Mouse (Mus musculus): ENCODE measurements around the gene Hpse. TPM values are rescaled to one million over a fixed set of nuclear protein-coding genes. Genes with fewer than 3 reads are reported as not detected.

Gene Hpse
- total and polyA plus RNA-seq, 2 experiments: 1.7 to 4.1 TPM

- TF ChIP-seq POLR2A (IDR thresholded peaks at IDR 0.05; ENCODE audit: extremely low read depth, insufficient read depth, low read length) (no peak), CTCF (IDR thresholded peaks at IDR 0.05; ENCODE audit: low read depth, low read length) (no peak)
- no peaks in the 10 kb centered on the region for H3K79me2 ChIP-seq (ENCODE audit: control insufficient read depth, insufficient read depth, low read length)
- H3K9ac ChIP-seq (ENCODE audit: low read depth, low read length): no peak overlapping the region
- H3K27ac ChIP-seq (replicated peaks; ENCODE audit: insufficient read depth, low read depth, low read length): no peak overlapping the region
- H3K36me3 ChIP-seq (ENCODE audit: control insufficient read depth, insufficient read depth, low read length): no peaks in the 10 kb centered on the region
- WGBS: 70% methylated on average over 7 of the region's 7 CpGs
- no peak overlapping the region for H3K4me3 ChIP-seq (ENCODE audit: insufficient read depth, low read depth, low read length)
- H3K27me3 ChIP-seq (ENCODE audit: control insufficient read depth, insufficient read depth, low read length): no peaks in the 10 kb centered on the region
- H3K4me1 ChIP-seq (ENCODE audit: control insufficient read depth, insufficient read depth, low read length): no peaks in the 10 kb centered on the region
- no peak for DNase-seq (ENCODE audit: extremely low read depth, low read depth, low spot score)
Observed at GRCm38 (mm10) chr5:100753407-100753806, 33.9 kb upstream of the Hpse start.

- Histone ChIP-seq H3K9ac (ENCODE audit: low read depth, low read length) (no peak overlapping the region), H3K27ac (replicated peaks; ENCODE audit: insufficient read depth, low read depth, low read length) (no peak overlapping the region), H3K79me2 (ENCODE audit: control insufficient read depth, insufficient read depth, low read length) (no peaks in the 10 kb centered on the region), H3K27me3 (ENCODE audit: control insufficient read depth, insufficient read depth, low read length) (no peaks in the 10 kb centered on the region), H3K4me3 (ENCODE audit: insufficient read depth, low read depth, low read length) (no peak overlapping the region), H3K4me1 (ENCODE audit: control insufficient read depth, insufficient read depth, low read length) (no peaks in the 10 kb centered on the region), H3K36me3 (ENCODE audit: control insufficient read depth, insufficient read depth, low read length) (no peaks in the 10 kb centered on the region)
- WGBS: 62% methylated on average over 4 of the region's 4 CpGs
- no peak for DNase-seq (ENCODE audit: extremely low read depth, low read depth, low spot score)
- TF ChIP-seq POLR2A (IDR thresholded peaks at IDR 0.05; ENCODE audit: extremely low read depth, insufficient read depth, low read length) (no peak), CTCF (IDR thresholded peaks at IDR 0.05; ENCODE audit: low read depth, low read length) (no peak)
Observed at GRCm38 (mm10) chr5:100751655-100752054, 32.1 kb upstream of the Hpse start.

- H3K4me1 ChIP-seq (ENCODE audit: control insufficient read depth, insufficient read depth, low read length): no peaks in the 10 kb centered on the region
- DNase-seq (ENCODE audit: extremely low read depth, low read depth, low spot score): no peak
- 79% methylated on average over 10 of the region's 10 CpGs for WGBS
- no peak overlapping the region for H3K27ac ChIP-seq (replicated peaks; ENCODE audit: insufficient read depth, low read depth, low read length)
- no peak for TF ChIP-seq POLR2A (IDR thresholded peaks at IDR 0.05; ENCODE audit: extremely low read depth, insufficient read depth, low read length)
- TF ChIP-seq CTCF (IDR thresholded peaks at IDR 0.05; ENCODE audit: low read depth, low read length): no peak
- no peaks in the 10 kb centered on the region for H3K27me3 ChIP-seq (ENCODE audit: control insufficient read depth, insufficient read depth, low read length)
- no peaks in the 10 kb centered on the region for H3K36me3 ChIP-seq (ENCODE audit: control insufficient read depth, insufficient read depth, low read length)
- H3K79me2 ChIP-seq (ENCODE audit: control insufficient read depth, insufficient read depth, low read length): no peaks in the 10 kb centered on the region
- no peak overlapping the region for H3K9ac ChIP-seq (ENCODE audit: low read depth, low read length)
- no peak overlapping the region for H3K4me3 ChIP-seq (ENCODE audit: insufficient read depth, low read depth, low read length)
Observed at GRCm38 (mm10) chr5:100750617-100751255, 31.2 kb upstream of the Hpse start.

- 89% methylated on average over 8 of the region's 8 CpGs for WGBS
- no peaks in the 10 kb centered on the region for H3K4me1 ChIP-seq (ENCODE audit: control insufficient read depth, insufficient read depth, low read length)
- H3K9ac ChIP-seq (ENCODE audit: low read depth, low read length): no peak overlapping the region
- TF ChIP-seq POLR2A (IDR thresholded peaks at IDR 0.05; ENCODE audit: extremely low read depth, insufficient read depth, low read length) (no peak), CTCF (IDR thresholded peaks at IDR 0.05; ENCODE audit: low read depth, low read length) (no peak)
- H3K27me3 ChIP-seq (ENCODE audit: control insufficient read depth, insufficient read depth, low read length): no peaks in the 10 kb centered on the region
- H3K79me2 ChIP-seq (ENCODE audit: control insufficient read depth, insufficient read depth, low read length): no peaks in the 10 kb centered on the region
- H3K36me3 ChIP-seq (ENCODE audit: control insufficient read depth, insufficient read depth, low read length): no peaks in the 10 kb centered on the region
- H3K27ac ChIP-seq (replicated peaks; ENCODE audit: insufficient read depth, low read depth, low read length): no peak overlapping the region
- DNase-seq (ENCODE audit: extremely low read depth, low read depth, low spot score): no peak
- no peak overlapping the region for H3K4me3 ChIP-seq (ENCODE audit: insufficient read depth, low read depth, low read length)
Observed at GRCm38 (mm10) chr5:100738802-100739201, 19.3 kb upstream of the Hpse start.

GRCm38 (mm10) chr5:100736919-100737318, 17.4 kb upstream of the Hpse start:
- WGBS: 90% methylated on average over 8 of the region's 8 CpGs
- TF ChIP-seq CTCF (IDR thresholded peaks at IDR 0.05; ENCODE audit: low read depth, low read length): no peak
- no peak for TF ChIP-seq POLR2A (IDR thresholded peaks at IDR 0.05; ENCODE audit: extremely low read depth, insufficient read depth, low read length)

GRCm38 (mm10) chr5:100734535-100734934, 15.0 kb upstream of the Hpse start:
- H3K79me2 ChIP-seq (ENCODE audit: control insufficient read depth, insufficient read depth, low read length): no peaks in the 10 kb centered on the region
- no peak for DNase-seq (ENCODE audit: extremely low read depth, low read depth, low spot score)
- 83% methylated on average over 4 of the region's 4 CpGs for WGBS
- no peaks in the 10 kb centered on the region for H3K36me3 ChIP-seq (ENCODE audit: control insufficient read depth, insufficient read depth, low read length)
- H3K4me3 ChIP-seq (ENCODE audit: insufficient read depth, low read depth, low read length): no peak overlapping the region
- H3K4me1 ChIP-seq (ENCODE audit: control insufficient read depth, insufficient read depth, low read length): no peaks in the 10 kb centered on the region
- no peak for TF ChIP-seq CTCF (IDR thresholded peaks at IDR 0.05; ENCODE audit: low read depth, low read length)
- no peak for TF ChIP-seq POLR2A (IDR thresholded peaks at IDR 0.05; ENCODE audit: extremely low read depth, insufficient read depth, low read length)
- no peaks in the 10 kb centered on the region for H3K27me3 ChIP-seq (ENCODE audit: control insufficient read depth, insufficient read depth, low read length)
- H3K9ac ChIP-seq (ENCODE audit: low read depth, low read length): no peak overlapping the region
- H3K27ac ChIP-seq (replicated peaks; ENCODE audit: insufficient read depth, low read depth, low read length): no peak overlapping the region

More at GRCm38 (mm10) chr5:100736919-100737318, 17.4 kb upstream of the Hpse start:
- Histone ChIP-seq H3K9ac (ENCODE audit: low read depth, low read length) (no peak overlapping the region), H3K27me3 (ENCODE audit: control insufficient read depth, insufficient read depth, low read length) (no peaks in the 10 kb centered on the region), H3K4me1 (ENCODE audit: control insufficient read depth, insufficient read depth, low read length) (no peaks in the 10 kb centered on the region), H3K4me3 (ENCODE audit: insufficient read depth, low read depth, low read length) (no peak overlapping the region), H3K36me3 (ENCODE audit: control insufficient read depth, insufficient read depth, low read length) (no peaks in the 10 kb centered on the region), H3K27ac (replicated peaks; ENCODE audit: insufficient read depth, low read depth, low read length) (no peak overlapping the region), H3K79me2 (ENCODE audit: control insufficient read depth, insufficient read depth, low read length) (no peaks in the 10 kb centered on the region)
- no peak for DNase-seq (ENCODE audit: extremely low read depth, low read depth, low spot score)

Data from liver, adult 2 months (tissue).